Mouse (Mus musculus) kidney, adult 2 months (tissue): ENCODE data around the gene Xab2.

Experiments
- CTCF ChIP-seq: fragments of 200-500 bp; conservative IDR thresholded peaks from 2 replicates; pipeline ENCODE4 v1.5.1; 2011; ENCODE audit warnings: low read depth, mild to moderate bottlenecking, control low read depth, low read length, moderate library complexity, mixed read lengths; ENCODE audit not compliant: insufficient read depth, insufficient read length
- POLR2A ChIP-seq: fragments of 200-500 bp; IDR thresholded peaks from one replicate; pipeline ENCODE4 v1.6.1; 2011; ENCODE audit warnings: low read depth, low read length, control low read depth

GRCm38 (mm10) chr8:3609046-3609815 is 11.9 kb downstream of the Xab2 start:
- TF ChIP-seq CTCF (no peak), POLR2A (no peak)
